Mouse (Mus musculus): ENCODE measurements around the gene Slc26a6.
A peak's percentile ranks its signal among the peaks of the same experiment; 100 is the strongest.

Slc26a6 gene

DNA sequence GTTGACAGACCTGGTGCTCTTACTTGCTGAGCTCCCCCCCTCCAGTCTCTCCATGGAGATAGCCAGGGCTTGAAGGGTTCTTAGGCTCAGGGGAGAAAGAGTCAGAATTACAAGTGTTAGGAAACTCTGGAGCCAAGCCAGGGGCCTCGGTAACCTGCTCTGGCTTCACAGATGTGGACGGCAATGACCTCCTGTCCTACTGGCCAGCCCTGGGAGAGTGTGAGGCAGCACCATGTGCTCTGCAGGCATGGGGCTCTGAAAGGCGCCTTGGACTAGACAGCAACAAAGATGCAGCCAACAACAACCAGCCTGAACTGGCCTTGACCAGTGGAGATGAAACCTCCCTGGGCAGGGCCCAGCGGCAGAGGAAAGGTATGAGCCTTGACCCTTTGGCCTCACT lies 5.7 kb upstream of the Slc26a6 start:
- peak; percentile 27 to 35 for DNase-seq

DNA sequence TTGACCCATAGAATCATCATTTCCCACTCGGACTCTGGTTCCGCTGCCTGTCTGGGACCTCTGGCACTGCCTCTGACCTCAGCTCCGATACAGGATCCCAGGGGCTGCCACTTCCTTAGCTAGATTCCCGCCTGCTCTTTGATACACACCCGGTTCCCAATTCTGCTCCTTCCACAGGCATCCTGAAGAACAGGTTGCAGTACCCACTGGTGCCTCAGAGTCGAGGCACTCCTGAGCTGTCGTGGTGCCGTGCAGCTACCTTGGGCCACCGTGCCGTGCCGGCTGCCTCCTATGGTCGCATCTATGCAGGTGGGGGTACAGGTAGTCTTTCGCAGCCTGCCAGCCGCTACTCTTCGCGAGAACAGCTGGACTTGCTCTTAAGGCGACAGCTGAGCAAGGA lies 4.7 kb upstream of the Slc26a6 start:
- no peak for DNase-seq

DNA sequence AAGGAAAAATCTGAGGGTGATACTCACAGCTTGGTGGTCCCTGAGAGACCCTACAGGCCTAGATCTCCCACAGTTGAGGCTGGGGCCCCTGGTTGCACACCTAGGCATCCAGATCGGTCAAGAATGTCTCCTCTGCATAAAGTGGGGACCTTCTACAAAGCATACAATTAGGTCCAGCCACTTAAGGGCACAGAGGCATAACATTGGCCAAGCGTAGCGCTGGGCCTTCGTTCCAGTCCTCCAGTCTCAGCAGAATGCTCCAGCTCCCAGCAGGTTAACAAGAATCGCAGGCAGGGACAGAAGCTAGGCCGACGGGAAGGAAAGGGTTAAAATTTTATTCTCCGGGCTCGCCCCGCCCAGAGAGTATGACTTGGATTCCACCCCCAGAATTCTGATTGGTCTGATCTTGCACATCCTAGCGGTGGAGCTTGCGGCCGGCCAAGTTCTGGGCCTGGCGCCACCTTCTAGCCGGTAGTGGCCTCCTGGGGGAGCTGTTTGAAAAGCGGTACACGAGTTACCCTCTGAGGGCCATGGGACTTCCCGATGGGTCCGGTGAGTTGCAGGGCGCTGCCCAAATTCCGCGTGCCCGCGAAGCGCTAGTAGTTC lies 655 bp downstream of the Slc26a6 start:
- peak; percentile 95 for DNase-seq

GRCm38 (mm10) chr9:108854241-108854696 lies 1.2 kb downstream of the Slc26a6 start:
- peak; percentile 89 for DNase-seq

DNA sequence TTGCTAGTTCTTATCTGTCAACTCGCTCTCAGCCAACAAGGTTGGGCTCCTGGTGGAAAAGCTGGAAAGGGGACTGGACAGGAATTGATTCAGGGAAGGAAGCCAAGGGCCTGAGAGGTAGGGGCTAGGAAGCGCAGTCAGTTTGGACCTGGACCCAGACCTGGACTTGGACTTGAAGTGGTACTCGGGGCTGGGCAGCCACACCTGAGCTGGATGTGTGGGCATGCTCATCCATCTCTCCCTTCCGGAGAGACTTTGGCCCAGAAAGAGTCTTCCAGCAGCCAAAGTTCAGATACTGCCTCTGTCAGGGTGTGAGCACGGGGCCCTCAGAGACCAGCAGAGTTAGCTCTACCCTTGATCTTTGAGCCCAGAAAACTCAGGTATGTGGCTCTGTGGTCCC lies 2.3 kb downstream of the Slc26a6 start:
- peak; percentile 56 to 59 for DNase-seq

- DNase-seq = no peak
Observed at GRCm38 (mm10) chr9:108858792-108859527, 5.9 kb downstream of the Slc26a6 start.

DNA sequence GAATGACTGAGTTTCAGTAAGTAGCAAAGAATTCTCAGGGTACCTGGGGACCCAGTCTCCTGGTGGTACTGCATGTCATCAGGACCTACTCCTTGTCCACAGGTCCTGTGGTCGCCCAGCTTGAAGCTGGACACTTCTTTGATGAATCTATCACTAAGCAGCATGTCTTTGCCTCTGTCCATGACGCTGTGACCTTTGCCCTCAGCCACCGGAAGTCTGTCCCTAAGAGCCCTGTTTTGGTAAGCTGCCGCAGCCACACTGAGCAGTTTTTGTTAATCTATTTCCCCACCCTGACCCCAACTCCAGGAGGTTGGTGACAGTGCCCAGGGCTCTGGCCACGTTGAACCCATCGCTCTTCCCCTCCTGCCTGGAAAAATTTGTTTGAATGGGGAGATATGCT lies 59.2 kb downstream of the Slc26a6 start:
- DNase-seq = peak in 1 of 2 experiments; percentile 31

- DNase-seq = no peak
Observed at GRCm38 (mm10) chr9:108913161-108913560, 60.1 kb downstream of the Slc26a6 start.

DNA sequence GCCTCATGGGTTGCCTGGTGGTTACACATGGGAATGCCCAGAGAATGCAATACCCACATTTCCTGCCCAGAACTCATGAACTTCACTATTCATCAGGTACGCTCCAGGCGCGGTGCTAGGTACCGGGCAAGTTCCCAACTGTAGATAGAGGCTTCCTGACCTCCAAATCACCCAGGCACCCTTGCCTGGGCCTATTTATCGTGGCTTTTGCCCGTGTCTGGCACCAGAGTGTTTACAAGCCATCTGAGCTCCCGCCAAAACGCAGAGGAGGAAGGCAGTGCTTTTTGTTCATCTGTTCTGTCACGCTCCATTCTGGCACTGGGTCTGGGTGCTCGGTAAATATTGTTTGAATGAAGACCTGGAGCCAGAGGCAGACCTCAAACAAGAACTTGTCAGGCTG lies 60.5 kb downstream of the Slc26a6 start:
- DNase-seq = no peak

DNA sequence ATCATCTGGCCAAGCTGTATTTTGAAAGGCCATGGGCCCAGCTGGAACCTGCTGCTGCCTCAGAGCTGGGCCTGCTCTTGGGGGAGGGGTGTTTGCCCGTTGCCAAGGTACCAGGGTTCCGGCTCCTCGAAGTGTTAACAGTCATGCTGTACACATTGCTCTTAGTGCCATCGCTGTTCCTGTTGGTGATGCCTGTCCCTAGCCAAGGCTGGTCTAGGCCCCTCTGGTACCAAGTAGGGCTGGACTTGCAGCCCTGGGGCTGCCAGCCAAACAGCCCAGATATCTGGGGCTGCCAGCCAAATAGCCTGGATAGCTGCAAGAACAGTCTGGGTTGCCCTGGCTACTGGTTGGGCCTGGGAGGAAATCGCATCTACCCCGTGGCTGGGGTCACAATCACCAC lies 61.4 kb downstream of the Slc26a6 start, which contains the start of gene Tmem89:
TSS of gene Tmem89 (plus strand) at position 129 of the 400 bp plus-strand sequence.
- DNase-seq = no peak

DNA sequence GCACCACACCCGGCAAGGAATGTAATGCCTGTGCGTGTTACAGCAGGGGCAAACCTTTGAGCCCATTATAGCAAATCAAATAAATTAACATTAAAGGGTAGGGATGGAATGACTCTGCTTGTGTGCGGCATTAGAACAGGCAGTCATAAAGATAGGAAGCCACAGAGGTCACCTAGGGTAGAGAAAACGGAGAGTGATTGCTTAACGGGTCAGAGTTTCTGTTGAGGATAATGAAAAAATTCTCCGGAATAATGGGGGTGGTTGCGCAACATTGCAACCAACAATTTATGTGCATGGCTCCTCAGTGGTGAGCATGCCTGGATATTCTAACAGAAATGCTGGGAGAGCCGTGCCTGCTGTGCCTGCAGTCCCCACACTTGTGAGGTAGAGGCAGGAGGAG lies 72.8 kb downstream of the Slc26a6 start:
- DNase-seq = peak in 1 of 2 experiments; percentile 35

GRCm38 (mm10) chr9:108928424-108928823 lies 75.3 kb downstream of the Slc26a6 start:
- DNase-seq = no peak

GRCm38 (mm10) chr9:108935991-108936390 lies 82.9 kb downstream of the Slc26a6 start:
- DNase-seq = no peak

DNA sequence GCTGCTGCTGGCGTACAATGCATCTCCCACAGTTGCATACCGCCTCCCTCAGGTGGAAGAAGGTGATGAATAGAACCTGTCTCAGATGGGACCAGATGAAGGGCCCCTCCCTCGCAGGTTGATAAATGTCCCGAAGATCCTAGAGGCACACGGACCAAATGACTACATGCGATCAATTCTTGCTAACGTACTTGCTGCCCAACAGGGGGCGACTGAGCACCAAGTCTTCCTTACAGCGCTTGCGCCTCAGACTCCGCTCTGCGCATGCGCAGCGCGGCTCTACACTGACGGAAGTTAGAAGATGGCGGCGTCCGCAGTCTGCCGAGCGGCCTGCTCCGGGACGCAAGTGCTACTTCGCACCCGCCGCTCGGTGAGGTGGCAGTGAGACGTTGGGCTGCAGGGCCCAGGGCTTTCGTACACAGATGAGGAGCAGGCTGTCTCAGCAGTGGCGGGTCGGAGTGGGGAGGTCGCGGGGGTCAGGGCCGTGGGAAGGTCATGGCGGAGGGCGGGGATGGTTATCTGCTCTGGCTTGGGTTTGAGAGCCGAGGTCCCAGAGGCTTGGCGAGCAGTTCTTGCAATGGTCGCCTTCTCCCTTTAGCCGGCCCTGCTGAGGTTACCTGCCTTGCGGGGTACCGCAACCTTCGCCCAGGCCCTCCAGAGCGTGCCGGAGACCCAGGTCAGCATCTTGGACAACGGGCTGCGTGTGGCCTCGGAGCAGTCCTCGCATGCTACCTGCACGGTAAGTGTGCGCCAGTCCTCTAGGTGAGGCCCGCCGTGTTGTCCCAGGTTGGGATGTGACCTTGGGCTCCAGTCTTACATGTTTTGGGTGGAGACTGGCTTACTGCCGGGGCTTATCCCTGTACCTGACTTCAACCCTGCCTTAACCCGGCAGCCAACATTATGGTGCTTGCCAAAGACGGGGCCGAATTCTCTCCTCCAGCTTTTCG lies 83.6 kb downstream of the Slc26a6 start, which contains the start of gene Uqcrc1:
TSS of gene Uqcrc1 (plus strand) at position 216 of the 947 bp plus-strand sequence.
- DNase-seq = peak; percentile 95

DNA sequence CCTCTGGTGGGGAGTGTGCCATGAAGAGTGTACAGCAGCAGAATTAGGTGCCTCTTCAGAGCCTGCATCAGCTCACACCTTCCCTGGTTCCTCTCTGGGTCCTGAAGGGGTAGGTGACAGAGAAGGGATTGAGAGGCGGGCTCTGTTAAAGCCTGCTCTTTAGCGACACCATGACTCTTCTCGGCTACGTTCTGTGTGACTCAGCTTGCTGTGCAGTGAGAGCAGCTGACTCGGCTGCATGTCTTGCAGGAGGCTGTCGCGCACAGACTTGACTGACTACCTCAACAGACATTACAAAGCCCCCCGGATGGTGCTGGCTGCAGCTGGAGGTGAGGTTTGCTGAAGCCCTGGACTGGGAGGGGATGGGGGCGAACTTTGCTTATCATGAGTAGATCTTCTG lies 92.0 kb downstream of the Slc26a6 start:
- DNase-seq = no peak

- no peak for DNase-seq
Observed at GRCm38 (mm10) chr9:108945608-108946007, 92.5 kb downstream of the Slc26a6 start.

DNA sequence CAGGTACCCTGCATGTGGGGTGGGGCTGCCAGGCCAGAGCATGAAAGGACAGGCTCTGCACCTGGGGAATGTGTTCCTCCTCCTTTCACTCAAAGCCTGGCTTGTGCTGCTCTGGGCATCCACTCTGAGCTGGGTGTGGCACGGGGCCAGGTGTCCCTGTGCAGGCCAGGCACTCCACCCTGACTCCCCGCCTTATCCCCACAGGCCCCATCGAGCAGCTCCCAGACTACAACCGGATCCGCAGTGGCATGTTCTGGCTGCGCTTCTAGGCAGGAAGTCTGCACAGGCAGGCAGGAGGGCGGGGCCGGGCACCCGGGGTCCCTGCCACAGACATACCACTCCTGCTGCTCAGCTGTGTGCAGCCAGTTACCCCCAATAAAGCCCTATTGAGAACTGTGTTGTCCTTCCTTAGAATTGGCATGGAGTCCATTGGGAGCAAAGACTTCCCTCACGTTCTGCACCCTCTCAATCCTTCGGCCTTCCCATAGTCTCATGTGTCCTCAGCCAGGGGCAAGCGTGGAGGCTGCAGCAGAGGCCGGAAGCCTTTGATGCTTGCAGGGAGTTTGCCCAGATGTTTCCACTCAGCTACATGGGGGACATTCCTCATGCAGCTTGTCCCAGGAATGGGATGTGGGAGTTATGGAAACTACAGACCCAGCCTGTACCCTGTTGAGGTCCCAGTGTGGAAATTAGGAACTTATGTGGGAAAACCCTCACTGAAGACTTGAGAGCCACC lies 96.3 kb downstream of the Slc26a6 start:
- DNase-seq = no peak

- no peak for DNase-seq
Observed at GRCm38 (mm10) chr9:108949967-108950728, 97.1 kb downstream of the Slc26a6 start.

DNA sequence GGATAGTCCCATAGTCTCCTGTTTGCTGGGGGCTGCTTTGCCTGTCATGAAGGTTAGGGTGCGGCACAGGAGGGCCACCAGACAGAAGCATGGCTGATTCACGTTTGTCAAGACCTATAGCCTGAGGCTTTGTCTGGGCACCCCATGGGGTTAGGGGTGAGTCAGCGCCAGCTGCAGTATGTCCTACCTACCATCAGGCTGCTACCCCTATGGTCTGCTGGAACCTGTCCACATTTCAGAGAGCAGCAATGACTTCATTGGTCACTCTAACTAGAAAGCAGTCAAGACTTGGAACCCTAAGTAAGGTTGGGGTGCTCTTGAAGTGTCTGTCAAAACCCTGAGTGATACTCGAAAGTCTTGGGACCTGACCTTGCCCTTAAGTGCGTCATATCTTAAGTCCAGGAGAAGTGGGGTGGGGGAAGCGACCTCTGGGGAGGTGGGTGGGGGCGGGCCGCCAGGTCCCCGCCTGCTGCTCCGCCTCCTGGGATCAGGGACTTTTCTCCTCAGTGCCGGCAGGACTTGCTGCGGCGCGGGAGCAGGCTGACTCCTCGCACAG lies 100.1 kb downstream of the Slc26a6 start, which contains the start of gene Col7a1:
TSS of gene Col7a1 (plus strand) at position 506 of the 556 bp plus-strand sequence.
- no peak for DNase-seq

GRCm38 (mm10) chr9:108955241-108955640 lies 102.2 kb downstream of the Slc26a6 start:
- DNase-seq = no peak

- DNase-seq = peak; percentile 57
Observed at GRCm38 (mm10) chr9:108955846-108956245, 102.8 kb downstream of the Slc26a6 start.
